Mouse (Mus musculus): ENCODE data around the gene Rtel1. TPM values are rescaled to one million over a fixed set of nuclear protein-coding genes. Genes with fewer than 3 reads are reported as not detected.

Gene Rtel1
- polyA plus RNA-seq, 1 experiment from 2014 or later = 55.3 TPM

DNA sequence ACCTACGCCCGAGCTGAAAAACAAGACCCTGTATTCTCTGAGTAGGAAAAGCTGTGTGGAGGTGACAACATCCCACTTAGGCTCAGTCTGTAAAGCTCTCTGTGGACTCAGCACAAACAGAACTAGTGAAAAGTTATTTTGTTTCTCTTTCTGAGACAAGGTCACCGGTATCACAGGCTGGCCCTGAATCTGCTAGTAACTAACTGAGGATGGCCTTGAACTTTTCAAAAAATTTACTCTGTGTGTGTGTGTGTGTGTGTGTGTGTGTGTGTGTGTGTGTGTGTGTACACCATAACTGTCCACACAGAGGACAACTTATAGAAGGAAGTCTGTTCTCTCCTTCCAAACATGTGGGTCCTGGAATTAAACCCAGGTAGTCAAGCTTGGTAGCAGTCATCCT, 74.5 kb downstream of the Rtel1 start:
- Histone ChIP-seq H3K4me1 (no peaks in the 10 kb centered on the region), H3K9ac (replicated peaks) (no peak overlapping the region), H3K4me3 (no peak overlapping the region), H3K9me3 (no peaks in the 10 kb centered on the region), H3K27me3 (no peaks in the 10 kb centered on the region), H3K4me2 (replicated peaks) (no peak overlapping the region), H3K36me3 (peaks cover 39% of the 10 kb centered on the region), H3K27ac (replicated peaks) (no peak overlapping the region)
- ATAC-seq (ENCODE audit: low FRiP score, low read depth) = no peak
- WGBS = 92% methylated on average over 3 of the region's 3 CpGs

DNA sequence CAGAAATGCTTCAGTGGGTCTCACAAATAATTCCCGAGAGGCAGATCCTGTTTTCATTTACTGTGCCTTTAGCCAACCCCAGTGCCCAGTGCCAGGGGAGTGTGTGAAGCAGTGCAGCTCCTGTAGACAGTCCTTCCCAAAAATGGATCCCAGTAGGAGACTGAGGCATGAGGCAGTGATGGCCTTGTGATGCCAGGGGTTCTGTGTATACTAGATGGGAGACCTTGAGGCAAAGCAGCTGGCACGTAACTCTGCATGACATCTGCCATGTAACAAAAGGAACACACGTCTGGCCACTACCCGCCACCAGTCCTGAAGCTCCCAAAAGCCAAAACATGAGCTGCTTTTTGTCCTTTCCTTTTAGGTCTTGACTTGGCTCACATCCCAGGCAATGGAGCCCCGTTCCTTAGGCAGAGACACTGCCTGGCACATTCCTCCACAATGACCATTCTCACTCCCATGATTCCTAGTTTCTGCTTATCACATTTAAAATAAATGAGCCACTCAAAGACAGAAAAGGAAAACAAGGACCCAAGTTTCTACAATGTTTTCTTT, 77.7 kb downstream of the Rtel1 start:
- Histone ChIP-seq H3K9ac (replicated peaks) (no peak overlapping the region), H3K27me3 (no peaks in the 10 kb centered on the region), H3K4me1 (no peaks in the 10 kb centered on the region), H3K9me3 (no peaks in the 10 kb centered on the region), H3K27ac (replicated peaks) (no peak overlapping the region), H3K36me3 (peaks cover 19% of the 10 kb centered on the region; the same call in 1 of the 2 replicates), H3K4me3 (no peak overlapping the region), H3K4me2 (replicated peaks) (no peak overlapping the region)
- WGBS = 83% methylated on average over 5 of the region's 5 CpGs
- ATAC-seq (ENCODE audit: low FRiP score, low read depth) = no peak

DNA sequence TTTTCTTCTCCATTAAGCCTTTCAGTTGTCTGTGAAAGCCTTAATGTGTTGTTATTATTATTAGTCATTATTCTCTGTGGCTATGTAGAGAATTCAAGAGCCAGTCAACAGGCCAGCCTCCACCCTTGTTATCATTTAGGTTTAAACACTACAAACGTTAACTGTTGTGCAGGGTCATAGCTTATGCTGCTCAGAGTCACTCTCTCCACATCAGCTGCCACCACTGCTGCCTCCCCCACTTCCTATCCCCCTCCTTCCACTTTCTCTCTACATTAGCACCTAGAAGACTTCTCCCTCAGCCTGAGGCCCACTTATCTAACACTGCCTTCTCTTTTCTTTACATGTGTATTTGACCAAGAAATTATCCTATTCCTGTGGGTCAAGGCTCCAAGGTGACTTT, 82.0 kb downstream of the Rtel1 start:
- Histone ChIP-seq H3K4me2 (replicated peaks) (no peak overlapping the region), H3K9ac (replicated peaks) (no peak overlapping the region), H3K36me3 (no peaks in the 10 kb centered on the region), H3K4me1 (no peaks in the 10 kb centered on the region), H3K27me3 (no peaks in the 10 kb centered on the region), H3K9me3 (no peaks in the 10 kb centered on the region), H3K27ac (replicated peaks) (no peak overlapping the region), H3K4me3 (no peak overlapping the region)
- ATAC-seq (ENCODE audit: low FRiP score, low read depth) = no peak
- 27% methylated on average over 1 of the region's 1 CpGs for WGBS

DNA sequence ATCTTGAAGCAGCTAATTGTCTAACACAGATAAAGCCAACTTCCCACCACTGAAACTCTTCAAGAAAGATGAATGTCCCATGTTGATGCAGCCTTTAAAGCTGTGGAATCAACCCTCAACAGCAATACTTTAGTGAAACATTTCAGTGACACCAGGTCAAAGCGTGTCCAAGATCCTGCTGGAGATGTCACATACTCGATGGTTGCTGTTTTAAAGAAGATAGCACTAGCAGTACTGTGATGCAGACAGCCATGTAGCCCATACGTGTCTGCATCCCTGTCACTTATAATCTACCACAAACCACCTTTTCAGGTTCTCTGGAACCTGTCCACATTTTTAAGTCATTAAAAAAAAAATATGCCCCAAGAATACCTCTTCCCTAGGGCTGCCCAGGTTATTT, 84.2 kb downstream of the Rtel1 start:
- no peak overlapping the region for H3K4me3 ChIP-seq
- H3K9ac ChIP-seq (replicated peaks) = no peak overlapping the region
- no peak overlapping the region for H3K4me2 ChIP-seq (replicated peaks)
- no peaks in the 10 kb centered on the region for H3K9me3 ChIP-seq
- no peaks in the 10 kb centered on the region for H3K36me3 ChIP-seq
- ATAC-seq (ENCODE audit: low FRiP score, low read depth) = no peak
- H3K27me3 ChIP-seq = no peaks in the 10 kb centered on the region
- no peaks in the 10 kb centered on the region for H3K4me1 ChIP-seq
- H3K27ac ChIP-seq (replicated peaks) = no peak overlapping the region
- WGBS = 93% methylated on average over 3 of the region's 3 CpGs

Other genes with a start within 250 kb of the Rtel1 start
- 30.7 and 34.3 TPM in 2 replicates for gene Kcnq2, start 184.4 kb upstream of the Rtel1 start, polyA plus RNA-seq (2016; fragmentation: Nextera tagmentation; extraction: Ambion mirVana)
- gene Eef1a2, start 162.7 kb upstream of the Rtel1 start, polyA plus RNA-seq (2016; fragmentation: Nextera tagmentation; extraction: Ambion mirVana) = 1.4 and 1.6 TPM in 2 replicates
- gene Ppdpf, start 132.5 kb upstream of the Rtel1 start, polyA plus RNA-seq (2016; fragmentation: Nextera tagmentation; extraction: Ambion mirVana) = 423 and 462 TPM in 2 replicates
- gene Ptk6, start 117.0 kb upstream of the Rtel1 start, polyA plus RNA-seq (2016; fragmentation: Nextera tagmentation; extraction: Ambion mirVana) = not detected in 2 replicates
- gene Srms, start 106.6 kb upstream of the Rtel1 start, polyA plus RNA-seq (2016; fragmentation: Nextera tagmentation; extraction: Ambion mirVana) = 0.15 TPM in 1 of 2 replicates, not detected in the other
- 0.15 and 0.20 TPM in 2 replicates for gene Fndc11, start 99.7 kb upstream of the Rtel1 start, polyA plus RNA-seq (2016; fragmentation: Nextera tagmentation; extraction: Ambion mirVana)
- gene Helz2, start 77.7 kb upstream of the Rtel1 start, polyA plus RNA-seq (2016; fragmentation: Nextera tagmentation; extraction: Ambion mirVana) = 0.48 and 0.55 TPM in 2 replicates
- 23.4 and 23.9 TPM in 2 replicates for gene Gmeb2, start 31.7 kb upstream of the Rtel1 start, polyA plus RNA-seq (2016; fragmentation: Nextera tagmentation; extraction: Ambion mirVana)
- 443 and 455 TPM in 2 replicates for gene Stmn3, start 5.2 kb upstream of the Rtel1 start, polyA plus RNA-seq (2016; fragmentation: Nextera tagmentation; extraction: Ambion mirVana)
- 69.4 and 75.0 TPM in 2 replicates for gene Zgpat, start 45.2 kb downstream of the Rtel1 start, polyA plus RNA-seq (2016; fragmentation: Nextera tagmentation; extraction: Ambion mirVana)
- gene Arfrp1, start 45.7 kb downstream of the Rtel1 start, polyA plus RNA-seq (2016; fragmentation: Nextera tagmentation; extraction: Ambion mirVana) = 84.0 and 84.2 TPM in 2 replicates
- 36.2 and 40.3 TPM in 2 replicates for gene Lime1, start 60.3 kb downstream of the Rtel1 start, polyA plus RNA-seq (2016; fragmentation: Nextera tagmentation; extraction: Ambion mirVana)
- gene Zbtb46, start 139.7 kb downstream of the Rtel1 start, polyA plus RNA-seq (2016; fragmentation: Nextera tagmentation; extraction: Ambion mirVana) = 22.2 and 24.6 TPM in 2 replicates
- gene Abhd16b, start 173.5 kb downstream of the Rtel1 start, polyA plus RNA-seq (2016; fragmentation: Nextera tagmentation; extraction: Ambion mirVana) = not detected in 2 replicates
- 122 and 135 TPM in 2 replicates for gene Tpd52l2, start 177.4 kb downstream of the Rtel1 start, polyA plus RNA-seq (2016; fragmentation: Nextera tagmentation; extraction: Ambion mirVana)
- 137 and 140 TPM in 2 replicates for gene Dnajc5, start 200.7 kb downstream of the Rtel1 start, polyA plus RNA-seq (2016; fragmentation: Nextera tagmentation; extraction: Ambion mirVana)